Mouse (Mus musculus): ENCODE measurements around the gene St6gal1.

- TF ChIP-seq CTCF (IDR thresholded peaks at IDR 0.05; ENCODE audit: control insufficient read depth, insufficient read depth, insufficient replicate concordance, low read depth, low read length) (peak; percentile 49; the same call in 1 of the 2 replicates), POLR2A (IDR thresholded peaks at IDR 0.05; ENCODE audit: control insufficient read depth, low read depth, low read length) (peak; percentile 50)
These were observed at the start of gene St6gal1 for GRCm38 (mm10) chr16:23224671-23225068.
